Mouse (Mus musculus) sigmoid colon, adult 10 weeks (tissue): ENCODE results near the gene Nrm. TPM values are rescaled to one million over a fixed set of nuclear protein-coding genes. Genes with fewer than 3 reads are reported as not detected.

Source experiments
- polyA plus RNA-seq: library from polyadenylated mRNA; stranded (reverse); fragments of 350-450 nt; fragmentation: Illumina TruSeq; extraction: RNeasy Lipid Tissue Mini Kit (QIAGEN cat#74804); gene quantifications from one replicate; pipeline ENCODE4 v1.2.3, GENCODE M21; 2014; ENCODE audit warnings: low read depth, low replicate concordance

Gene Nrm
- polyA plus RNA-seq: 3.1 TPM

DNA sequence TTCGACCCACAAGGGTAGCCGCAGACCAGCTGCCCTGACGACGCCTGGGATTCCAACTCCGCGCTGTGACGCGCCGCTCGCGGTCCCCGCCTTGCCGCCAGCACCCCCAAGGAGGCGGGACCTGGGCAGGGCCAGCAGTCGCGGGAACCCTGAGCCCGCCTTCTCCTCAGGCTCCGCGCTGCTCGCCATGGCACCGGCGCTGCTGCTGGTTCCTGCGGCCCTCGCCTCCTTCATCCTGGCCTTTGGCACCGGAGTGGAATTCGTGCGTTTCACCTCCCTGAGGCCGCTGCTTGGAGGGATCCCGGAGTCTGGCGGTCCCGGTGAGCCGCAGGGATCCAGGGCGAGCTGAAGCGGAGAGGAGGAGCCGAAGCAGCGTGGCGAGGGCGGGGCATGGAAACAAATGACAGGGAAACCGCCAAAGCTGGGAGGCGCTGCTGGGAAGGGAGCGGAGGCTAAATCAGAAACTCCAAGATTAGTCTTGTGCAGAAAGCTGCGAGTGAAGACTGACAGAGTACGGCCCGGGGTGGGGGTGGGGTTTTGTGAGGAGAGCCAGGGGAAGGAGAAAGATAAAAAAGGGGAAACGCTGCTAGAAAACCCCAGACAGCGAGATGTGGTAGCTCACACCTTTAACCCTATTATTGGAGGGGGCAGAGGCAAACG is at the start of gene Nrm:
Gene Nrm, plus strand, starts transcription at position 121 of the 660 bp plus-strand sequence.

DNA sequence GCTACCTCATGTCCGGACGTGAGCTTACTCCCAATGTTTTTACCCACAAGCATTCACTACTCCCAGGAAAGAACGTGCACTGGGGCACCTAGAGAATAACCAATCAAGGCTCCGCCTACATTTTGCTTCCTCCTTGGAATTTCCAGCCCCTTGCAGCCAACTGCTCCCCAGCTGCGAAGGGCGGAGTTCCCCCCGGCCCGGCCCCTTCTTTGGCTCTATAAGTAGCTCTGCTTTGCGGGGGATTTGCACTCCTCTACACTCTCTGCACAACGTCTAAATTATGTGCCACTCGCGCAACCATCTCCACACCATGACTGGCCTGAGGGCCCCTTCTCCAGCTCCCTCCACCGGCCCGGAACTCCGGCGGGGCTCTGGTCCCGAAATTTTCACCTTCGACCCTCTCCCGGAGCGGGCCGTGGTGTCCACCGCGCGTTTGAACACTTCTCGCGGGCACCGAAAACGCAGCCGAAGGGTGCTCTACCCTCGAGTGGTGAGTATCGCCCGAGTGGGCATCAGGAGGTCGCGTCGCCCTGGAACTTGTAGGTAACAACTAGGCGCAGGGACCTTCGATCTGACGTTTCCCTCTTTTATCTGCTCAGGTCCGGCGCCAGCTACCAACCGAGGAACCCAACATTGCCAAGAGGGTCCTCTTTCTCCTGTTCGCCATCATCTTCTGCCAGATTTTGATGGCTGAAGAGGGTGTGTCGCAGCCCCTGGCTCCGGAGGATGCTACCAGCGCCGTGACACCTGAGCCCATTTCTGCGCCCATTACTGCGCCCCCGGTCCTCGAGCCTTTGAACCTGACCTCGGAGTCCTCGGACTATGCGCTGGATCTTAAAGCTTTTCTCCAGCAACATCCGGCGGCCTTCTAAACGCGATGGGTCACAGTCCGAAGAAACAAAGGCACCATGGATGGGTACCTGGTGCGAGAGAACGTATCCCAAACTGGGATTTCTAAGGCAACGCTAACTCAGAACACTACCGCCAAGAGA is 39.4 kb upstream of the Nrm start, which contains the start of gene Ier3:
Gene Ier3, plus strand, starts transcription at position 246 of the 992 bp plus-strand sequence.

GRCm38 (mm10) chr17:35822964-35823937 is 37.9 kb upstream of the Nrm start, which contains the start of gene Flot1:
Gene Flot1, plus strand, starts transcription at chr17:35823230.

DNA sequence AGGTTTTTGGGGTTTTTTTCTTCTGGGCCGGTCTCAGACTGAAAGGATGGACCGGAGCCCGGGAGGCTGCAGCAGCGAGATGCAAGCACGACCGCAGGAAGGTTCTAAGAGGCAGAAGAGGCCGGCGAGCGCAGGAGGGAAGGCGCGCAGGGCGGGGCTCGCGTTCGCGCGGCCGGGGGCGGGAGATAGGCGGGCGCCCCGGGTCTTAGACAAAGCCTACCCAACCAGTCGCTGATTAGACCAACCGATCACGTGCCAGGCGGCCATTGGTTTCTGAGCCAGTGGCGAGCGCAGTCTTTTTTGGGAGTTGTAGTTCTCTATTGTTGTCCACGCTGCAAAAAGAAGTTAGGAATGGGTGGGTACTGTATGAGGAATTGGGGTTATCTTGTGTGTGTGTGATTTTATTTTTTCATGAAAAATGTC is 23.0 kb upstream of the Nrm start, which contains the start of gene Tubb5:
Gene Tubb5, minus strand, starts transcription at position 185 of the 423 bp plus-strand sequence.

GRCm38 (mm10) chr17:35841076-35841950 is 19.8 kb upstream of the Nrm start, which contains the start of gene Mdc1:
Gene Mdc1, plus strand, starts transcription at chr17:35841515.

GRCm38 (mm10) chr17:35865481-35866280 is 4.6 kb downstream of the Nrm start, which contains the start of gene Ppp1r18:
Gene Ppp1r18, plus strand, starts transcription at chr17:35865593.

DNA sequence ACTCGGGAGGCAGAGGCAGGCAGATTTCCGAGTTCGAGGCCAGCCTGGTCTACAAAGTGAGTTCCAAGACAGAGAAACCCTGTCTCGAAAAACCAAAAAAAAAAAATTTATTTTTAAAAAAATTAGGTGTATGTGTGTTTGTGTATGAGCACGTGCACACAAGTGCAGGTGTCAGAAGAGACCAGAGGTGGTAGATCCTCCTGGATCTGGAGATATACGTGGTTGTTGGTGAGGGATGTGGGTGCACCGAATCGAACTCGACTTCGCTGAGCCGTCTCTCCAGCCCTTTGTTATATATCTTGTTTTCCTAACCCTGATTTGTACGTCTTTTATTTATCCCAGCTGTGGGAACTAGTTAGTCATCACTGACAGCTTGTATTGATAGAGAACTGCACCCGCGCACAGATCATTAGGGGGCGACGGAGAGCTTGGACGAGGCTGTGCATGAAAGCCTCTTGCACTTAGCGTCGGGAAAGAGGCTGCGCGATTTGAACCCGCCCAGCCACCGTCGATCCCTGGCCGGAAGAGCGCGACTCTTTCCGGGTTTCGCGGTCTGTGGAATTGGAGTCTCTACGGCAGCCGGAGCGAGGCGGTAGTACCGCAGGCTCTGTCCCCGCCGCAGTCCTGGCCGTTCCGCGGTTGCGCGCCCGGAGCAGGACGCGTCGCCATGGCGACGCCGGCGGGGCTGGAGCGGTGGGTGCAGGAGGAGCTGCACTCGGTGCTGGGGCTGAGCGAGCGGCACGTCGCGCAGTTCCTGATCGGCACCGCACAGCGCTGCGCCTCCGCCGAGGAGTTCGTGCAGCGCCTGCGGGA is 18.3 kb downstream of the Nrm start, which contains the start of gene Dhx16:
Gene Dhx16, plus strand, starts transcription at position 575 of the 813 bp plus-strand sequence.

DNA sequence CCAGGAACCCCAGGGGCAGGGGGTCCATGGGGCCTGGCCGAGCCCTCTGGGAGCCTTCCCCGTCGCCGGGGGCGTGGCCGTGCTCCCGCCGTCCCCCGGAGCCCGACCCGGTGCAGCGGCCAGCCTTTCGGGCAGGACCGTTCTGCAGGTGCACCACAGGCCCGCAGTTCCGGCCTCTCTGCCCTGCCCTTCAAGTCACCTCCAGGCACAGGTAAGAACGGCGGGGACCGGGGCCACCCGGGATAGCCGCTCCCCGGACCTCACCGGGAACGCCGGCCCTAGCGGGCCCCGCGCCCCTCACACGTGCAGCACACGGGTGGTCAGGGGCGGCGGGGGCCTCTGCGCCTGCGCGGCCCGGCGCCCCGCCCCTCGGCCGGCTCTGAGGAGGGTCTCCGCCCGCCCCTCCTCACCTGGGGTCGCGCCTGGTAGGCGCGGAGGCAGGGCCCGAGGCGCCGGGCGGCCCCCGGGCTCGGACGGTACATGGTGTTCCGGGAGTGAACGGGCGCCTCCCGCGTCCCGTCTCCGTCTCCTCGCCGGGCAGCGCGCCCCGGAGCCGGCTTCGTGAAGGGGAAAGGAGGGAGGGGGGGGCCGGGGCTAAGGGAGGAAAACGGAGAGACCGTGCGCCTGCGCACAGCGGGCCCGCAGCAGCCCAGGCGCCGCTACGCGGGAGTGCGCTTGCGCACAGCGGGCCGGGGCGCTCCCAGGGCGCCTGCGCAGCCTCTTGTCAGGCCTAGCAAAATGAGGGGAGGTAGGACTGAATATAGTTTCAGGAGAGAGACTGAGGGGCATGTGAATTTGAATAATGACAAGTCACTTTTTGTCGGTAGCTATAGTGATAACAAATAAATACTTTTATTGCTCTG is 35.9 kb downstream of the Nrm start, which contains the start of gene 2310061I04Rik:
Gene 2310061I04Rik, minus strand, starts transcription at position 651 of the 863 bp plus-strand sequence.

DNA sequence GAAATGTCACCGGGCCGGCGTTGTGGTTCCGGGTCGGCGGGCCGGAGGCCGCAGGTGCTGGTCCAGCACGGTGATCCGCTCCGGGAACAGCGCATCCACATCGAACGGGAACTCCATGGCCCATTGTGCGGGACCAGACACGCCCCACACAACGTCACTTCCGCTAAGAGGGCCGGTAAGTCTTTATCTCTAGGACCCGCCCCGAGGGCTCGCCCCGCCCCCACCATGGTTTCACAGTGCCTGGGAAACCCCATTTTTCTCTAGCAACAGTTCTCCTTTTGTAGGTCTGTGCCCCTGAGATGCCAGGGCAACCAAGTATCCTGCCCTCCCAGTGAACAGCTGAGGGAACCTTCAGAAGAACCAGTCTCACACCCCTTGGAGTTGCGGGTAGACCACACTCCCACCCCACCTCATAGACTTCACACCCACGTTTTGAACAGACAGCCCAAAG is 48.8 kb downstream of the Nrm start, which contains the start of gene Atat1:
Gene Atat1, minus strand, starts transcription at position 157 of the 451 bp plus-strand sequence.

Other genes starting within 250 kb of the Nrm start
- gene Gm9573, start 234.7 kb upstream of the Nrm start, polyA plus RNA-seq: not detected
- gene Mucl3, start 217.6 kb upstream of the Nrm start, polyA plus RNA-seq: not detected
- 0.28 TPM for gene Vars2, start 193.7 kb upstream of the Nrm start, polyA plus RNA-seq
- gene Gtf2h4, start 187.6 kb upstream of the Nrm start, polyA plus RNA-seq: 2.5 TPM
- gene Ddr1, start 156.7 kb upstream of the Nrm start, polyA plus RNA-seq: 7.5 TPM
- 3.5 TPM for gene Ier3, start 39.6 kb upstream of the Nrm start, polyA plus RNA-seq
- gene Flot1, start 38.1 kb upstream of the Nrm start, polyA plus RNA-seq: 8.4 TPM
- gene Tubb5, start 23.0 kb upstream of the Nrm start, polyA plus RNA-seq: 32.5 TPM
- 12.7 TPM for gene Mdc1, start 19.8 kb upstream of the Nrm start, polyA plus RNA-seq
- 1.8 TPM for gene Ppp1r18, start 4.3 kb downstream of the Nrm start, polyA plus RNA-seq
- gene Dhx16, start 18.5 kb downstream of the Nrm start, polyA plus RNA-seq: 32.7 TPM
- gene 2310061I04Rik, start 36.1 kb downstream of the Nrm start, polyA plus RNA-seq: 25.9 TPM
- gene Atat1, start 48.8 kb downstream of the Nrm start, polyA plus RNA-seq: 14.4 TPM
- gene Mrps18b, start 55.1 kb downstream of the Nrm start, polyA plus RNA-seq: 11.0 TPM
- 49.3 TPM for gene Ppp1r10, start 55.1 kb downstream of the Nrm start, polyA plus RNA-seq
- 41.4 TPM for gene Abcf1, start 108.4 kb downstream of the Nrm start, polyA plus RNA-seq
- 1.1 TPM for gene Gnl1, start 118.5 kb downstream of the Nrm start, polyA plus RNA-seq
- 3.3 TPM for gene Prr3, start 118.9 kb downstream of the Nrm start, polyA plus RNA-seq
- 4.8 TPM for gene H2-T24, start 159.2 kb downstream of the Nrm start, polyA plus RNA-seq
- 10.6 TPM for gene H2-T23, start 171.5 kb downstream of the Nrm start, polyA plus RNA-seq
- gene H2-T22, start 181.4 kb downstream of the Nrm start, polyA plus RNA-seq: 14.1 TPM
- not detected for gene Gm6034, start 181.6 kb downstream of the Nrm start, polyA plus RNA-seq
- gene Gm11127, start 197.1 kb downstream of the Nrm start, polyA plus RNA-seq: not detected